Mouse (Mus musculus): Measurements from ENCODE around the gene Thsd4.

DNA sequence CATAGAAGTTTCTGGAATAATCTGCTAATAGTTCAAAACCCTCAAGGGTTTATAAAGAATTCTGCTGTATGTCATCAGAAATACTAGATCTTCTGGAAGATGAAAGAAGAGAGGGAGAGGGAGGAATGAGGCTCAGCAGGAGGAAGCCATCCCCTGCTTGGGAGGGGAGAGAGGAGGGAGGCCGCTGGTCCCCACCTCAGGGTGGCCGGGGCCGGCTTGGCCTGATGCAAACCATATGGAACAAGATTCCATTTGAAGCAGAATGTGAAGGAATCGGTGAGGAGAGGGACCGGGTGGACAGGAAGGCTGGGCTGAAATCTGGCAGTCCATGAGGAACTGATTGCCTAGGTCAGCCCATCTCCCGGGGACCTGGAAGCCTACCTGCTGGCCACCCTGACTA is 143.6 kb downstream of the Thsd4 start:
- TF ChIP-seq CTCF (conservative IDR thresholded peaks at IDR 0.05; ENCODE audit: insufficient read depth, insufficient read length, low read depth, low read length) (no peak), POLR2A (IDR thresholded peaks at IDR 0.05; ENCODE audit: low read depth, low read length) (no peak)
